Mouse (Mus musculus): Measurements from ENCODE around the gene Nsf. TPM values are rescaled to one million over a fixed set of nuclear protein-coding genes. Genes with fewer than 3 reads are reported as not detected.

The Nsf gene
- polyA plus RNA-seq, 1 experiment from 2014 or later = 54.6 TPM

GRCm38 (mm10) chr11:103937976-103938728 lies 15.7 kb downstream of the Nsf start:
- no peak overlapping the region for H3K4me2 ChIP-seq
- H3K4me1 ChIP-seq = no peaks in the 10 kb centered on the region
- H3K27me3 ChIP-seq = no peaks in the 10 kb centered on the region
- no peak overlapping the region for H3K27ac ChIP-seq
- 90% methylated on average over 25 of the region's 25 CpGs for WGBS
- no peaks in the 10 kb centered on the region for H3K9me3 ChIP-seq (replicated peaks)
- no peak overlapping the region for H3K4me3 ChIP-seq (replicated peaks)
- H3K9ac ChIP-seq = no peak overlapping the region
- ATAC-seq (replicated peaks; ENCODE audit: low FRiP score) = no peak
- no peaks in the 10 kb centered on the region for H3K36me3 ChIP-seq

DNA sequence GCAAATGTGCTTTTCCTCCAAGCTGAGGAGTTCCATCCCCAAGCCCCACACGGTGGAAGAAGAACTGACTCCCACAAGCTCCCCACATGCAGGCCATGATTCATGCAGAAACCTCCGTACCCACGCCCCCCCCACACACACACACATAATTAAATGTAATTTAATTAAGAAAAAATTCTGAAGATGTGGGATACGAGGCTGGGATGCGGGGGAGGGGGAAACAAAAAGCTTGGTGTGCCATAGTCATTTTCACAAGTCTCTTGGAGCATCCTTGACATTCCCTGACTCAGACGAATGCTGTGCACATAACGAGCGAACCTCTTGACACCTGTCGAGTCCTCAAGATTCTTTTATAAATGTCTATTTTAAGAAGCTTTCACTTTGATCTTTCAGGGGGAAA lies 16.4 kb downstream of the Nsf start:
- Histone ChIP-seq H3K9me3 (replicated peaks) (no peaks in the 10 kb centered on the region), H3K9ac (no peak overlapping the region), H3K27me3 (no peaks in the 10 kb centered on the region), H3K4me3 (replicated peaks) (no peak overlapping the region), H3K36me3 (no peaks in the 10 kb centered on the region), H3K27ac (no peak overlapping the region), H3K4me1 (no peaks in the 10 kb centered on the region), H3K4me2 (no peak overlapping the region)
- no peak for ATAC-seq (replicated peaks; ENCODE audit: low FRiP score)
- WGBS = 77% methylated on average over 9 of the region's 9 CpGs

DNA sequence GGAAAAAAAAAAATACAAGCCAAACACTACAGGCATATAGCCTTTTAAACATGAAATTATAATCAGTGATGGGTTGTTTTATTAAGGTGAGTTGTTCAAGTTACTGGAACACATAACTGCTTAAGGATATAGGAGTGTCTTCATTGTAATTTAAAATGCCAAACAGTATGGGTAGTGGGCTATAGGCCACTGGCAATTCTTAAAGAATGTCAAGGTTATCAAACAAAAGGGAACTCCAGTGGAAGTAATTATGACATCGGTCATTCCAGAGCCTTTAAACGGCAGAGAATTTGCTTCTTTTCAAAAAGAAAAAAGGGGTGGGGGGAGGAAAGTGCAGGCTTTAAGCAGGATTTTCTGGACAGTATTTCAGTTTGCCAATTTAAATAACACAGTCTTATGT lies 18.1 kb downstream of the Nsf start:
- Histone ChIP-seq H3K27me3 (no peaks in the 10 kb centered on the region), H3K4me1 (no peaks in the 10 kb centered on the region), H3K4me2 (no peak overlapping the region), H3K27ac (no peak overlapping the region), H3K4me3 (replicated peaks) (no peak overlapping the region), H3K9ac (no peak overlapping the region), H3K36me3 (no peaks in the 10 kb centered on the region), H3K9me3 (replicated peaks) (no peaks in the 10 kb centered on the region)
- ATAC-seq (replicated peaks; ENCODE audit: low FRiP score) = no peak
- 73% methylated on average over 2 of the region's 2 CpGs for WGBS

DNA sequence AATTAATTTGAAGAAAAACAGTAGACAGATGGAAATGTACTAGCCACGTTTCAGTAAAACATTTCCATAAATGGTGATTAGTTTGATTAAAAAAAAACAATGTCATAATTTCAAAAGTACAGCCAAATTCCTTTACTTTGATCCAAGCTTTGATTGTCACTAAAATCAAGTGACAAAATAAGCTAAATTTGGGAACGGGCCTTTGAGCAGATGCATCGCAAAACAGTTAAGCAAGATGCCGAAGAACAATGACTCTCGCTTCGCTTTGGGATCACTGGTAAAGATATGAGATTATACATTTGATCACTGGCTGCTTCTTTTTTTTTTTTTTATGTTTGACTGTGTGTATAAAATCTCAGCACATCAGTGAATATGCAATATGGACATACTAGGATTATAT lies 20.0 kb downstream of the Nsf start:
- no peak overlapping the region for H3K4me2 ChIP-seq
- no peaks in the 10 kb centered on the region for H3K4me1 ChIP-seq
- H3K9me3 ChIP-seq (replicated peaks) = no peaks in the 10 kb centered on the region
- ATAC-seq (replicated peaks; ENCODE audit: low FRiP score) = no peak
- peaks cover 7% of the 10 kb centered on the region; the same call in 1 of the 2 replicates for H3K36me3 ChIP-seq
- no peak overlapping the region for H3K4me3 ChIP-seq (replicated peaks)
- H3K27ac ChIP-seq = no peak overlapping the region
- H3K27me3 ChIP-seq = no peaks in the 10 kb centered on the region
- H3K9ac ChIP-seq = no peak overlapping the region
- 89% methylated on average over 6 of the region's 6 CpGs for WGBS

- no peak for ATAC-seq (replicated peaks; ENCODE audit: low FRiP score)
- H3K9me3 ChIP-seq (replicated peaks) = no peaks in the 10 kb centered on the region
These were observed 29.9 kb downstream of the Nsf start for GRCm38 (mm10) chr11:103923957-103924356.

DNA sequence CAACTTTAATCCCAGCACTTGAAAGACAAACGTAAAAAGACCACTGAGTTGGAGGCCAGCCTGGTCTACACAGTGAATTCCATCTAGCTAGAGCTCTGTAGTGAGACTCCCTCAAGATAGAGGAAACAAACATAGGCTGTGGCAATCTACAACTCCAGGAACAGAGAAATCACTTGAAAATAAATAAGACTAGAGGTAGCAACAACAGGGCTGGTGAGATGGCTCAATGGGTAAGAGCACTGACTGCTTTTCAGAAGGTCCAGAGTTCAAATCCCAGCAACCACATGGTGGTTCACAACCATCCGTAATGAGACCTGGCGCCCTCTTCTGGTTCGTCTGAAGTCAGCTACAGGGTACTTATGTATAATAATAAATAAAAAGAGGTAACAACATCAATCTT lies 30.6 kb downstream of the Nsf start:
- Histone ChIP-seq H3K4me2 (no peak overlapping the region), H3K4me1 (no peaks in the 10 kb centered on the region), H3K4me3 (replicated peaks) (no peak overlapping the region), H3K27me3 (no peaks in the 10 kb centered on the region), H3K27ac (no peak overlapping the region), H3K9me3 (replicated peaks) (no peaks in the 10 kb centered on the region), H3K36me3 (peaks cover 25% of the 10 kb centered on the region), H3K9ac (no peak overlapping the region)
- no peak for ATAC-seq (replicated peaks; ENCODE audit: low FRiP score)
- WGBS = 84% methylated on average over 4 of the region's 4 CpGs

More at GRCm38 (mm10) chr11:103923957-103924356, 29.9 kb downstream of the Nsf start:
- Histone ChIP-seq H3K36me3 (peaks cover 30% of the 10 kb centered on the region), H3K4me2 (no peak overlapping the region), H3K9ac (no peak overlapping the region), H3K27me3 (no peaks in the 10 kb centered on the region), H3K4me3 (replicated peaks) (no peak overlapping the region), H3K4me1 (no peaks in the 10 kb centered on the region), H3K27ac (no peak overlapping the region)
- 92% methylated on average over 2 of the region's 2 CpGs for WGBS

DNA sequence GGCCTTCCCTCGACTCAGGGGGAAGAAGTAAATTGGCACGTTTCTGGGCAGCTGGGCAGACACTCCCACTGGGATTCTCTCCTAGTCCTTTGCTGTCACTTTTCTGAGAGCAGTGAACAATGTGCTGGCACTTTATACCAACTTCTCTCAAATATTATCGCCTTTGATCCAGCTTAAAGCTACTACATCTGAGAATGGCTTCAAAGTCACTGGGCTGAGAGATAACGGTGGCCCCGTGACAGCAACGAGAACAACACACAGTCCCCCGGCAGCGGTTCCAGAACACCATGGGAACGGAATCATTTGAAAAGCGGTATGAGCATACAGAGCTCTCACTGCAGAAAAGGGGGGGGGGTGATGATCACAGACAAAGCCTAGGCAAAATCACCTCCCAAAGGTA lies 31.0 kb downstream of the Nsf start:
- no peaks in the 10 kb centered on the region for H3K4me1 ChIP-seq
- no peak for ATAC-seq (replicated peaks; ENCODE audit: low FRiP score)
- H3K27me3 ChIP-seq = no peaks in the 10 kb centered on the region
- H3K9me3 ChIP-seq (replicated peaks) = no peaks in the 10 kb centered on the region
- peaks cover 25% of the 10 kb centered on the region for H3K36me3 ChIP-seq
- WGBS = 93% methylated on average over 10 of the region's 10 CpGs
- H3K4me2 ChIP-seq = no peak overlapping the region
- no peak overlapping the region for H3K9ac ChIP-seq
- H3K27ac ChIP-seq = no peak overlapping the region
- H3K4me3 ChIP-seq (replicated peaks) = no peak overlapping the region

- WGBS = 62% methylated on average over 5 of the region's 5 CpGs
- no peak for ATAC-seq (replicated peaks; ENCODE audit: low FRiP score)
- Histone ChIP-seq H3K4me2 (no peak overlapping the region), H3K27me3 (no peaks in the 10 kb centered on the region), H3K9ac (no peak overlapping the region), H3K36me3 (peaks cover 24% of the 10 kb centered on the region), H3K4me1 (no peaks in the 10 kb centered on the region), H3K9me3 (replicated peaks) (no peaks in the 10 kb centered on the region), H3K27ac (no peak overlapping the region), H3K4me3 (replicated peaks) (no peak overlapping the region)
These were observed 33.2 kb downstream of the Nsf start for GRCm38 (mm10) chr11:103920665-103921064.

- WGBS = 69% methylated on average over 7 of the region's 7 CpGs
- no peak overlapping the region for H3K4me3 ChIP-seq (replicated peaks)
- no peaks in the 10 kb centered on the region for H3K27me3 ChIP-seq
- no peak overlapping the region for H3K27ac ChIP-seq
- no peaks in the 10 kb centered on the region for H3K9me3 ChIP-seq (replicated peaks)
- ATAC-seq (replicated peaks; ENCODE audit: low FRiP score) = no peak
- no peaks in the 10 kb centered on the region for H3K4me1 ChIP-seq
- H3K4me2 ChIP-seq = no peak overlapping the region
- no peak overlapping the region for H3K9ac ChIP-seq
- H3K36me3 ChIP-seq = peaks cover 48% of the 10 kb centered on the region
These were observed 37.0 kb downstream of the Nsf start for GRCm38 (mm10) chr11:103916807-103917206.

DNA sequence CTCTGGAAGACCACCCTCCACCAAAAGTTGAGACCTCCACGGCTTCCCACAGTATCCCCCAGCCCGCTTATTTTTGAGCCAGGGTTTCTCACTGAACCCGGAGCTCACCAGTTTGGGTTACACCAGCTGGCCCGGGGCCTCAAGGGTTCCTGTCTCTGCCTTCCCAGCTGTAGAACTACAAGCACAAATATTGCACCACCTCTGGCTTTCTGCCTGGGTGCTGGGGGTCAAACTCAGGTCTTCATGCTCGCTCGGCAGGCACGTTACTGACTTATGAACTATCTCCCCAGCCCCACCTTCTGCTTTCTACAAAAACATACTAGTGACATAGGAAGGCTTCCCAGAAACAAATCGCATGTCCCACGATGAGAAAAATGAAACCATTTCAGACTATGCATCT lies 38.2 kb downstream of the Nsf start:
- 74% methylated on average over 9 of the region's 9 CpGs for WGBS
- H3K4me3 ChIP-seq (replicated peaks) = no peak overlapping the region
- no peak for ATAC-seq (replicated peaks; ENCODE audit: low FRiP score)
- H3K4me1 ChIP-seq = no peaks in the 10 kb centered on the region
- H3K36me3 ChIP-seq = peaks cover 51% of the 10 kb centered on the region
- no peaks in the 10 kb centered on the region for H3K9me3 ChIP-seq (replicated peaks)
- H3K9ac ChIP-seq = no peak overlapping the region
- no peak overlapping the region for H3K27ac ChIP-seq
- H3K4me2 ChIP-seq = no peak overlapping the region
- no peaks in the 10 kb centered on the region for H3K27me3 ChIP-seq

DNA sequence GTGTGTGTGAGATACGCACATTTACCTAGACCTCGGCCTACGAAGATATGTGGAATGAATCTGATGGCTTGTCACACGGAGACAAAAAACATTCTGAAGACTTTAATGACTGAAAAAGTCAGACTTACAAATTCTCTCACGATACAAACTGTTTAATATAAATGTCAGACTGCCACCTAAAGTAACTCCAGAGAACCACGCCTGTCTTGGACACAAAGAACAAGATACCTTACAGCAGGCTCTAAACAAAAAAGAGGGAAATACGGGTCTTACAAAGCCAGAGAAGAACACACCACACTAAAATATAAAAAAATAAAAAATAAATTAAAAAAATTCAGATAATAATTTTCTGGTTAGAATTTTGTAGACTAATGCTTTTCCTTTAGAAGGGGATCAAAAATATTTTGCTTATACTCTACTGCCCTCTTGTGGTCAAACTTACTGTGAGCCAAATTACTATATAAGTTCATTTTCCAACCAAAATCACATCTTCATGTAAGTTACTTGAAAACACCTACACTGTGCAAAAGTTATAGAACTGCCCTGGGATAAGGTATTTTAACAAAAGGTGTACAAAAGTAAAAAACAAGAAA lies 42.8 kb downstream of the Nsf start:
- no peaks in the 10 kb centered on the region for H3K9me3 ChIP-seq (replicated peaks)
- ATAC-seq (replicated peaks; ENCODE audit: low FRiP score) = no peak
- H3K9ac ChIP-seq = no peak overlapping the region
- H3K27me3 ChIP-seq = no peaks in the 10 kb centered on the region
- H3K4me2 ChIP-seq = no peak overlapping the region
- WGBS = 64% methylated on average over 7 of the region's 7 CpGs
- peaks cover 65% of the 10 kb centered on the region for H3K36me3 ChIP-seq
- no peak overlapping the region for H3K27ac ChIP-seq
- H3K4me3 ChIP-seq (replicated peaks) = no peak overlapping the region
- no peaks in the 10 kb centered on the region for H3K4me1 ChIP-seq

GRCm38 (mm10) chr11:103910531-103910930 lies 43.3 kb downstream of the Nsf start:
- Histone ChIP-seq H3K9ac (no peak overlapping the region), H3K4me2 (no peak overlapping the region), H3K27me3 (no peaks in the 10 kb centered on the region), H3K4me3 (replicated peaks) (no peak overlapping the region), H3K27ac (no peak overlapping the region), H3K9me3 (replicated peaks) (no peaks in the 10 kb centered on the region), H3K36me3 (peaks cover 60% of the 10 kb centered on the region), H3K4me1 (no peaks in the 10 kb centered on the region)
- no peak for ATAC-seq (replicated peaks; ENCODE audit: low FRiP score)
- 95% methylated on average over 11 of the region's 11 CpGs for WGBS

DNA sequence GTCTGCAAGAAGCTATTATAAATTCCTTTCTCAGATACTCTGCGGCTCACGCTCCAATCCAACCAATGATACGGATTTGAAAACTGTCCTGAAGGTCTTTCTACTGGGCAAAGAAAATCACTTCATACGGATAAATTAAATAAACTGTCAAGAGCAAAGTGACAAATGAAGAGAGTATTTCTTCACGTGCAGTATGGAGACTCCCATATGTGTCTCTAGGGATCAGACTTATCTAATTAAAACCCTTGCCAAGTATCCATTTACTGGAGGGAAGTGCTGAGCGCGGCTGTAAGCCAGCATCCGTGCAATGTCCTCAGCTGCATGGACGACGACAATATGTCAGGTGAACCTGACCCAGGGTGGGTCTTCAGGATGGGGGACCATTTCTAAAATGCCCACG lies 44.0 kb downstream of the Nsf start:
- ATAC-seq (replicated peaks; ENCODE audit: low FRiP score) = no peak
- 92% methylated on average over 11 of the region's 11 CpGs for WGBS
- H3K36me3 ChIP-seq = peaks cover 53% of the 10 kb centered on the region
- no peak overlapping the region for H3K4me2 ChIP-seq
- H3K4me3 ChIP-seq (replicated peaks) = no peak overlapping the region
- H3K4me1 ChIP-seq = no peaks in the 10 kb centered on the region
- H3K27ac ChIP-seq = no peak overlapping the region
- no peak overlapping the region for H3K9ac ChIP-seq
- no peaks in the 10 kb centered on the region for H3K27me3 ChIP-seq
- H3K9me3 ChIP-seq (replicated peaks) = no peaks in the 10 kb centered on the region
